Mouse (Mus musculus): ENCODE measurements around the gene Slc7a15.

Slc7a15 gene

GRCm38 (mm10) chr12:8502546-8502945 is 96.3 kb downstream of the Slc7a15 start:
- DNase-seq = peak; percentile 40

GRCm38 (mm10) chr12:8501571-8502305 is 97.1 kb downstream of the Slc7a15 start:
- no peak for DNase-seq

- DNase-seq = peak; percentile 23
Observed at GRCm38 (mm10) chr12:8500597-8501570, 98.0 kb downstream of the Slc7a15 start.

DNA sequence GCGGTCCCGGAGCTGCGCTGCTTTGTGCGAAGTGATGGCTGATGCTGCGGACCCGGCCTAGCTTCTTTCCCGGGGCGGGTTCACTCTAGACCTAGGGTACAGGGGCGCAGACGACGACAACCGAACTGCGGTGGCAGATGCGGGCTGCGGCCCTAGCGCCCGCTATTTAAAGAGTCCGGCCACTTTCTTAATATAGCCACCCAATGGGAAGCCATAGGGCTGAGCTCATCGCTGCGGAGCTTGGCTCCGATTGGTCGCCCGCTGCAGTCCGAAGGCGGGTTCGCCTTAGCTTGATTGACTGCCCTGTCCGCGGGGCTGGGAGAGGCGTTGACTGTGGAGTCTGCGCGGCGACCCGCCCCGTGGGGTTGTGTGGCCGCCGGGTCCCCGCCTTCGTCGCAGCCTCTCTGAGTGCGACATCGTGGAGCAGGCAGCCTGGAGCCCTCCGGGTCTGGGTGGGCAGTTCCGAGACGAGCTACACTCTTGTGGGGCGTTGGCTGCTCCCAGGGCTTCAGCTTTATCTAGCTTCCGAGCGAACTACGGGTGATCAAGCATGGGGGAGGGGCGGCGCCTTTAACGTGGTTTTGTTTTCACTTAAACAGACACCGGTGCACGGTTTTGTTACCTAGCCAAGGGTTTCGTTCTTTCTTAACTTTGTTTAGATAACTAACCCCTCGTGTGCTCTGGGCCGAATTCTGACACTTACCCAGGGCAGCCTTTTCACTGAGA is 98.8 kb downstream of the Slc7a15 start, which contains the start of gene Rhob:
Rhob (minus strand) TSS at position 139 of the 726 bp plus-strand sequence.
- peak; percentile 98 for DNase-seq

DNA sequence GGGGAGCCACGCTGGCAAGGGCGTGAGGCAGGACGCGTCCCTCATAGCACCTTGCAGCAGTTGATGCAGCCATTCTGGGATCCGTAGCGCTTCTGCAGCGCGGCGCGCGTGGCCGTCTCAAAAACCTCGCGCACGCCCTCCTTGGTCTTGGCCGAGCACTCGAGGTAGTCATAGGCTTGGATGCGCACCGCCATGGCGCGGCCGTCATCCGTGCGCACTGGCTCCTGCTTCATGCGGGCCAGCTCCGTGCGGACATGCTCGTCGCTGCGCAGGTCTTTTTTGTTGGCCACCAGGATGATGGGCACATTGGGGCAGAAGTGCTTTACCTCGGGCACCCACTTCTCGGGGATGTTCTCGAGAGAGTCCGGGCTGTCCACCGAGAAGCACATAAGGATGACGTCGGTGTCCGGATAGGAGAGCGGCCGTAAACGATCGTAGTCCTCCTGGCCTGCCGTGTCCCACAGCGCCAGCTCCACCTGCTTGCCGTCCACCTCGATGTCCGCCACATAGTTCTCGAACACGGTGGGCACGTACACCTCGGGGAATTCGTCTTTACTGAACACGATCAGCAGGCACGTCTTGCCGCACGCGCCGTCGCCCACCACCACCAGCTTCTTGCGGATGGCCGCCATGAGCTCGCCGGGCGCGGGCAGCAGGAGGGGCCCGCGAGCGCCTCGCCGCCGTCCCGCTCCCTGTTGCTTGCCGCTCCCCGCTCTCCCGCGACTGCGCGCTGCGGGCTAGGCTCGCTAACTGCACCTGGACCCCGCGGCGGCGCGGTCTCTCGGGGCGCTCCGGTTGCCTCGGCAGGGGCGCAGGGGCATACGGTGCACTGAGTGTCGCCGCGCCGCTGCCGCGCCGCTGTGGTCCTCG is 99.6 kb downstream of the Slc7a15 start:
- peak; percentile 52 for DNase-seq

DNA sequence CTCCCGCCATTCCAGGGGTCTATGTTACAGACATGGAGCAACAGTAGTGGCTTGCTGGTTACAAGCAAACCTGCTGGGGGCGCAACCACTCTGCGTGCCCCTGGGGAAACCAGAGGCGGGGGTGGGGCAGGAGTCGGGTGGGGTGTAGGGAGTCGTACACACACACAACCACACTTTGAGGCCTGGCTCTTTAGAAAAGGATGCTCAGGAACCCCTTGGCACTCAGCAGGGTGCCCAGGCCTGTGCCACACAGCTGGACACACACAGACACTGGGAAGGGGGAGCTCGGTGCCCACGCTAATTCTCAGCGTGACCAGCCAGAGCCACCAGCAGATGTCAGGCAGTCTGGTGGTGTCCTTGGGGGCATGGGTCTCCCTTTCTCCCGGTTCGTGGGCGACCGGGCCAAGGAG is 100.3 kb downstream of the Slc7a15 start:
- DNase-seq = peak; percentile 23

DNA sequence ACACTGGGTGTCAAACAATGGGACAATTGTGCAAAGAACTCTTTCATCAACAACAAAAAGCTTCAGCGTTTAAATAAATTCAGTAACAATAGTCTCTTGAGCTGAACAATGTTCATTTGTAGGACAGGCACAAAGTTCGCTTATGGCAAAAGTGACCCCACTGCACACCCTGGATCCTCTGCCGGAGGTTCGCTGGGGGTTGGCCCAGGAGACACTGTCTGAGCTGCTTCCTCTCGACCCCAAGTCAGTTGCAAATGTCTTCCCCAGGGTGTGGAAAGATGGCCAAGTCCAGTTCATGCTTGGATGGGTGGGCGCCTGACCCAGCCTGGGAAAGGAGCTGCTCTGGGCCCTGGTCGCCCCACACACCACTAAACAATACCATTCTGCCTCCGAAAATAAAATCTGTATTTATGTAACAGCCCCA is 100.7 kb downstream of the Slc7a15 start:
- peak; percentile 30 for DNase-seq

DNA sequence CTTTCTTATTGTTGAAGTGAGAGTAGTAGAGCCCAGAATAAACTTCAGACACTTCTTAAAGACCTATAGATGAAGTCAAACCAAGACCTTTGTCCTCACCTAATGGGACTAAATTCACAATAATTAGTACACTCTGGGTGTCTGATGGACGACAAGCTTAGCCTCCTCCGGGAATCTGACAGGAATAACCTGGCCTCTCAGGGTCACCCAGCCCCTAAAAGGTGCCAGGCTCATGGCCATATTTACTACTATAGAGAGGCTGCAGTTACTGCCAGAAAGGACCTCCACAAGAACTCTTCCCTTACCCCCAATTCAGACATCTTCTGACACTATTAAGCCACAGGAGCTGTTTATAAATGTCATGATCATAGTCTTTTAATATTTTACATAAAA is 101.6 kb downstream of the Slc7a15 start:
- no peak for DNase-seq

- no peak for DNase-seq
Observed at GRCm38 (mm10) chr12:8496679-8497313, 102.1 kb downstream of the Slc7a15 start.

DNA sequence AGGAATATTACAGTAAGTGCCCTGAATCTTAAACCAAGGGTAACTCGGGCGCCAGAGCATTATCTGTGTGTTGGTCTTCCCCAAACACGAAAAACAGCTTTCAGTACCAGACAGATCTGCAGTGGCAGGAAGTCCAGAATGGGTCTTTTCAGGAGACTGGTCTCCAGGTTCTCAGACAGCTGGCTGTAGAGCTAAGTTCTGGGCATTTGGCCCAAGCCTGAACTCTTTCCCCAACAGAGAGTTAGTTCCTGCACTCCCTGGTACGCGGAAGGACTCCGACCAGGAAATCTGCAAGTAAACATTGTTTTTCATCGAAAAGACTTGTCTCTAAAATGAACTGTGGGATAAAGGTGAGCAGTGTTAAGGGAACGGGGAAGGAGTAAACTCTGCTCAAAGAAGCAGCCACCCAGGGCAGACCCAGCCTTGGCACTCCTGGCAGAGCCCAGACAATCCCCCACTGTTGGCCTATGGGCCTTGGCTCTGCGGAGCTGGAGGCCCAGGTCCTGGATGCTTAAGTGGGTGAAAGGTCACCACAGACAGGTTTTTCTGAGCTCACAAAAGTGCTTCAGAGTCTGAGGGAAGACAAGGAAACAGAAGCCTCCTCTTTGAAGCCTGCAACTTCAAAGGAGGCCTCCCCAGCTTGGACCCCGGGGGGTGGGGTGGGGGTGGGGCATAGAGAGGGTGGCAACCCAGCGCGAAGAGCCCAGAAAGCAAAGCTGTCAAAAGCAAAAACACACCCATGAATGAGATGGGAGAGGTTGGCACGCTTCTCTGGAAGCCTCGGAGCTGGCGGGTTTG is 102.8 kb downstream of the Slc7a15 start:
- peak; percentile 67 for DNase-seq

GRCm38 (mm10) chr12:8494675-8495074 is 104.2 kb downstream of the Slc7a15 start:
- DNase-seq = no peak

- DNase-seq = no peak
Observed at GRCm38 (mm10) chr12:8493386-8493785, 105.5 kb downstream of the Slc7a15 start.

- no peak for DNase-seq
Observed at GRCm38 (mm10) chr12:8489098-8489497, 109.8 kb downstream of the Slc7a15 start.

DNA sequence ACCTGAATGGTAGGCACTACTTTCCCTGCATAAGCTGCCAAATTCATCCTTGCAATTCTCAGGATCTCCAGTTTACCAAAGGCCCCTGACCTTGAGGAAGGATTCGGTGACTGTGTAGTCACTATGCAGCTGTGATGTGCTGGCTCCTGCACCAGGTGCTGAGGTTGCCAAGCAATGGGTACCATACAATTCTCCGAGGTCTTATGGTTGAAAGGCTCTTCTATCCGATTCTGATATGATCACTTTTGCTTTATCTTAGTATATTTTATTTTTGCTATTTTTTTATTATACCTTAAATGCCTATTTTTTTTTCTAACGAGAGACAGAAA is 110.2 kb downstream of the Slc7a15 start:
- no peak for DNase-seq

DNA sequence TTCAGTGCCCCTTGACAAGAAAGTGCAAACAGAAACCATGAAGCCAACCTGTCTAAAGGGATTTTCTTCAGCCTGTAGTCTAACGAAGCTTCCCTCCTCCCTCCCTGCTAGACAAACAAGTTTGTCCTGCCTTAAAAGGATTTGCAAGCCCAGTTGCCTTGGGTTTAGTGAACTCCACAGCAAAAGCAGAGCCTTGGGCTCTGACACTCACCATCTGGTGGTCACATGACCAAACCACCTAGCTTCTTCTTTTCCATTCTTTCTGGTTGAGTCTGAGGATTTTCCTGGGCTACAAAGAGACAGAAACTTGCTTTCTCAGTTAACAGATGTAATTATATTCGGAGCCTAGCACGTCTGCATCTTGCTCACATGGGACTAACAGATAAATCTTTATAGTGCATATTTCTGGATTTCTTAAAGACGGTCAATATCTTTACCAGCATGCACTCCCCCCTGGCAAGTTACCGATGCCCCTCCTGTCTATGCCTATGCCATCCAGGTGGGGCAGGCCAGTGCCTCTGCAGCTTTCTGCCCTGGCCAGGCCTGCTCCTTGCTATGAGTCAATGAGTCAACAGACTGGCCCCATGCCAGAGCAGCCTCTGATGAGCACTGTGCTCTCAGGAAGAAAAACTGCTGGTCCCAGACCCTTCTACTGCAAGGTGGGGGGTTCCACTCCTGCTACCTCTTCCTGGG is 110.8 kb downstream of the Slc7a15 start:
- peak; percentile 52 for DNase-seq

- DNase-seq = no peak
Observed at GRCm38 (mm10) chr12:8487281-8487680, 111.6 kb downstream of the Slc7a15 start.

GRCm38 (mm10) chr12:8485247-8485646 is 113.6 kb downstream of the Slc7a15 start:
- DNase-seq = no peak

GRCm38 (mm10) chr12:8482169-8482568 is 116.7 kb downstream of the Slc7a15 start:
- DNase-seq = no peak
